Mouse (Mus musculus): ENCODE results near the gene Wdfy4.

- no peak for TF ChIP-seq POLR2A (IDR thresholded peaks at IDR 0.05; ENCODE audit: borderline replicate concordance, extremely low read depth, insufficient read depth, insufficient read length, poor library complexity, severe bottlenecking)
- TF ChIP-seq CTCF (IDR thresholded peaks at IDR 0.05; ENCODE audit: borderline replicate concordance, extremely low read depth, insufficient read depth, insufficient read length) = no peak
Measured at GRCm38 (mm10) chr14:33175059-33175821, 10.1 kb downstream of the Wdfy4 start.

Measured in brain, embryonic 14.5 days (tissue).